Mouse (Mus musculus) embryonic facial prominence, embryonic 12.5 days (tissue): ENCODE results near the gene Efcab9. TPM values are rescaled to one million over a fixed set of nuclear protein-coding genes. Genes with fewer than 3 reads are reported as not detected.
A peak's percentile ranks its signal among the peaks of the same experiment; 100 is the strongest.

Source experiments
- ATAC-seq: fragments of 200-750 bp; cut with Nextera tagmentation; 2 replicates; pipeline ENCODE4 v1.8.0; 2017; ENCODE audit not compliant: insufficient number of reproducible peaks, insufficient read depth, low FRiP score, low TSS enrichment
- H3K27ac ChIP-seq: fragments of 300-500 bp; sonication (generic); 2 replicates; pipeline ENCODE4 v1.5.1; 2016; ENCODE audit warnings: mild to moderate bottlenecking
- H3K27me3 ChIP-seq: fragments of 300-500 bp; sonication (generic); 2 replicates; pipeline ENCODE4 v1.6.1; 2016; ENCODE audit warnings: mild to moderate bottlenecking, moderate library complexity
- H3K36me3 ChIP-seq: fragments of 300-500 bp; sonication (generic); 2 replicates; pipeline ENCODE4 v1.6.1; 2016; ENCODE audit warnings: mild to moderate bottlenecking
- H3K4me1 ChIP-seq: fragments of 300-500 bp; sonication (generic); 2 replicates; pipeline ENCODE4 v1.6.1; 2016
- H3K4me2 ChIP-seq: fragments of 300-500 bp; sonication (generic); replicated peaks from 2 replicates; pipeline ENCODE4 v1.6.1; 2016; ENCODE audit warnings: mild to moderate bottlenecking, moderate library complexity
- H3K4me3 ChIP-seq: fragments of 300-500 bp; sonication (generic); 2 replicates; pipeline ENCODE4 v1.5.1; 2016; ENCODE audit warnings: mild to moderate bottlenecking
- H3K9ac ChIP-seq: fragments of 300-500 bp; sonication (generic); 2 replicates; pipeline ENCODE4 v1.6.1; 2016; ENCODE audit warnings: mild to moderate bottlenecking, moderate library complexity
- H3K9me3 ChIP-seq: fragments of 300-500 bp; sonication (generic); 2 replicates; pipeline ENCODE4 v1.6.1; 2016; ENCODE audit warnings: mild to moderate bottlenecking, moderate library complexity
- WGBS: fragments of 180-500 bp; shearing (Covaris S2); methylation state at CpG from one replicate; pipeline ENCODE4 v1.1.7; 2016; 5-methylcytosine and 5-hydroxymethylcytosine counted together
- polyA plus RNA-seq: library from polyadenylated mRNA; unstranded; fragments of >200 nt; fragmentation: Nextera tagmentation; extraction: Ambion mirVana; gene quantifications from 2 replicates; pipeline ENCODE4 v1.2.1, GENCODE M21; 2016

Efcab9 gene
- polyA plus RNA-seq, 1 experiment from 2014 or later: 0.36 TPM

- peaks cover 12% of the 10 kb centered on the region for H3K4me1 ChIP-seq
- H3K27me3 ChIP-seq: no peaks in the 10 kb centered on the region
- no peaks in the 10 kb centered on the region for H3K9me3 ChIP-seq
- 74% methylated on average over 12 of the region's 12 CpGs for WGBS
- no peak overlapping the region for H3K9ac ChIP-seq
- no peak overlapping the region for H3K4me3 ChIP-seq
- ATAC-seq: no peak
- no peaks in the 10 kb centered on the region for H3K36me3 ChIP-seq
- no peak overlapping the region for H3K27ac ChIP-seq
- no peak overlapping the region for H3K4me2 ChIP-seq
These were observed 13.7 kb upstream of the Efcab9 start for GRCm38 (mm10) chr11:32545605-32546004.

- H3K36me3 ChIP-seq: no peaks in the 10 kb centered on the region
- no peak for ATAC-seq
- 84% methylated on average over 5 of the region's 5 CpGs for WGBS
These were observed 12.6 kb upstream of the Efcab9 start for GRCm38 (mm10) chr11:32544497-32544896.

GRCm38 (mm10) chr11:32544041-32544440 lies 12.2 kb upstream of the Efcab9 start:
- ATAC-seq: no peak
- H3K27ac ChIP-seq: no peak overlapping the region

More at GRCm38 (mm10) chr11:32544497-32544896, 12.6 kb upstream of the Efcab9 start:
- H3K4me1 ChIP-seq: peaks cover 4% of the 10 kb centered on the region
- no peak overlapping the region for H3K9ac ChIP-seq
- no peak overlapping the region for H3K27ac ChIP-seq
- H3K9me3 ChIP-seq: no peaks in the 10 kb centered on the region
- no peak overlapping the region for H3K4me2 ChIP-seq
- H3K4me3 ChIP-seq: no peak overlapping the region
- no peaks in the 10 kb centered on the region for H3K27me3 ChIP-seq

GRCm38 (mm10) chr11:32542687-32543411 lies 11.0 kb upstream of the Efcab9 start:
- Histone ChIP-seq H3K4me1 (peaks cover 4% of the 10 kb centered on the region; the same call in 1 of the 2 replicates), H3K27ac (0 out of 2 replicates have a peak overlapping the region, but pooled peaks have one; percentile 4), H3K4me2 (no peak overlapping the region), H3K36me3 (no peaks in the 10 kb centered on the region), H3K9me3 (no peaks in the 10 kb centered on the region), H3K27me3 (no peaks in the 10 kb centered on the region), H3K4me3 (no peak overlapping the region), H3K9ac (no peak overlapping the region)
- no peak for ATAC-seq
- 53% methylated on average over 2 of the region's 3 CpGs for WGBS

More at GRCm38 (mm10) chr11:32544041-32544440, 12.2 kb upstream of the Efcab9 start:
- H3K9me3 ChIP-seq: no peaks in the 10 kb centered on the region
- H3K4me1 ChIP-seq: no peaks in the 10 kb centered on the region
- no peaks in the 10 kb centered on the region for H3K36me3 ChIP-seq
- no peak overlapping the region for H3K4me3 ChIP-seq
- no peaks in the 10 kb centered on the region for H3K27me3 ChIP-seq
- no peak overlapping the region for H3K4me2 ChIP-seq
- H3K9ac ChIP-seq: no peak overlapping the region
- 89% methylated on average over 6 of the region's 6 CpGs for WGBS

- no peak overlapping the region for H3K4me2 ChIP-seq
- no peak for ATAC-seq
- H3K9me3 ChIP-seq: no peaks in the 10 kb centered on the region
- H3K27ac ChIP-seq: no peak overlapping the region
- no peaks in the 10 kb centered on the region for H3K36me3 ChIP-seq
- peaks cover 4% of the 10 kb centered on the region; the same call in 1 of the 2 replicates for H3K4me1 ChIP-seq
- H3K4me3 ChIP-seq: no peak overlapping the region
- no peak overlapping the region for H3K9ac ChIP-seq
- WGBS: 89% methylated on average over 4 of the region's 4 CpGs
- no peaks in the 10 kb centered on the region for H3K27me3 ChIP-seq
These were observed 10.3 kb upstream of the Efcab9 start for GRCm38 (mm10) chr11:32542181-32542580.

GRCm38 (mm10) chr11:32540463-32540862 lies 8.6 kb upstream of the Efcab9 start:
- no peak overlapping the region for H3K4me3 ChIP-seq
- H3K4me1 ChIP-seq: peaks cover 4% of the 10 kb centered on the region; the same call in 1 of the 2 replicates
- H3K9me3 ChIP-seq: no peaks in the 10 kb centered on the region
- no peak overlapping the region for H3K9ac ChIP-seq
- H3K36me3 ChIP-seq: no peaks in the 10 kb centered on the region
- no peak overlapping the region for H3K27ac ChIP-seq
- 71% methylated on average over 6 of the region's 6 CpGs for WGBS
- no peaks in the 10 kb centered on the region for H3K27me3 ChIP-seq
- H3K4me2 ChIP-seq: no peak overlapping the region
- ATAC-seq: no peak

GRCm38 (mm10) chr11:32539717-32540116 lies 7.8 kb upstream of the Efcab9 start:
- H3K9ac ChIP-seq: no peak overlapping the region
- H3K27ac ChIP-seq: no peak overlapping the region
- WGBS: 82% methylated on average over 7 of the region's 7 CpGs
- H3K4me3 ChIP-seq: no peak overlapping the region
- H3K9me3 ChIP-seq: no peaks in the 10 kb centered on the region
- no peaks in the 10 kb centered on the region for H3K27me3 ChIP-seq
- no peak for ATAC-seq
- no peak overlapping the region for H3K4me2 ChIP-seq
- no peaks in the 10 kb centered on the region for H3K36me3 ChIP-seq
- peaks cover 4% of the 10 kb centered on the region; the same call in 1 of the 2 replicates for H3K4me1 ChIP-seq

- ATAC-seq: no peak
- 80% methylated on average over 4 of the region's 4 CpGs for WGBS
- Histone ChIP-seq H3K9ac (no peak overlapping the region), H3K4me2 (no peak overlapping the region), H3K4me1 (peaks cover 7% of the 10 kb centered on the region), H3K27me3 (no peaks in the 10 kb centered on the region), H3K27ac (no peak overlapping the region), H3K9me3 (no peaks in the 10 kb centered on the region), H3K36me3 (no peaks in the 10 kb centered on the region), H3K4me3 (no peak overlapping the region)
These were observed 7.0 kb upstream of the Efcab9 start for GRCm38 (mm10) chr11:32538846-32539245.

GRCm38 (mm10) chr11:32538435-32538834 lies 6.6 kb upstream of the Efcab9 start:
- H3K9me3 ChIP-seq: no peaks in the 10 kb centered on the region
- no peak overlapping the region for H3K4me2 ChIP-seq
- WGBS: 49% methylated on average over 6 of the region's 6 CpGs
- no peak overlapping the region for H3K4me3 ChIP-seq
- no peaks in the 10 kb centered on the region for H3K27me3 ChIP-seq
- no peak overlapping the region for H3K27ac ChIP-seq
- H3K4me1 ChIP-seq: peaks cover 10% of the 10 kb centered on the region
- no peak overlapping the region for H3K9ac ChIP-seq
- no peaks in the 10 kb centered on the region for H3K36me3 ChIP-seq
- no peak for ATAC-seq

- Histone ChIP-seq H3K36me3 (no peaks in the 10 kb centered on the region), H3K4me3 (no peak overlapping the region), H3K4me2 (no peak overlapping the region), H3K4me1 (peaks cover 10% of the 10 kb centered on the region), H3K9ac (no peak overlapping the region), H3K27me3 (no peaks in the 10 kb centered on the region), H3K9me3 (no peaks in the 10 kb centered on the region), H3K27ac (no peak overlapping the region)
- no peak for ATAC-seq
- WGBS: 49% methylated on average over 7 of the region's 7 CpGs
These were observed 5.1 kb upstream of the Efcab9 start for GRCm38 (mm10) chr11:32536954-32537353.

GRCm38 (mm10) chr11:32535646-32536045 lies 3.8 kb upstream of the Efcab9 start:
- no peak overlapping the region for H3K4me2 ChIP-seq
- H3K27ac ChIP-seq: no peak overlapping the region
- no peaks in the 10 kb centered on the region for H3K36me3 ChIP-seq
- peaks cover 10% of the 10 kb centered on the region for H3K4me1 ChIP-seq
- no peaks in the 10 kb centered on the region for H3K9me3 ChIP-seq
- H3K9ac ChIP-seq: no peak overlapping the region
- no peak overlapping the region for H3K4me3 ChIP-seq
- no peaks in the 10 kb centered on the region for H3K27me3 ChIP-seq
- no peak for ATAC-seq
- 90% methylated on average over 4 of the region's 4 CpGs for WGBS

- no peak for ATAC-seq
- H3K9ac ChIP-seq: no peak overlapping the region
- no peaks in the 10 kb centered on the region for H3K9me3 ChIP-seq
- peak overlapping the region; percentile 88 for H3K4me2 ChIP-seq
- H3K4me3 ChIP-seq: no peak overlapping the region
- no peaks in the 10 kb centered on the region for H3K36me3 ChIP-seq
- 62% methylated on average over 7 of the region's 7 CpGs for WGBS
- H3K4me1 ChIP-seq: peaks cover 10% of the 10 kb centered on the region
- no peak overlapping the region for H3K27ac ChIP-seq
- H3K27me3 ChIP-seq: no peaks in the 10 kb centered on the region
These were observed 2.7 kb upstream of the Efcab9 start for GRCm38 (mm10) chr11:32534453-32535075.
